ENCODE assay signal across 8 mouse cellular contexts in genomic region chr9:44488416-44488815, GRCm38 (mm10). TPM values are rescaled to one million over a fixed set of nuclear protein-coding genes. Genes with fewer than 3 reads are reported as not detected.
DNase-seq lines count a peak whose midpoint lies in the region; ATAC-seq and TF ChIP-seq lines count a peak whose summit lies in the region.

No protein-coding gene starts in this region.

- H3K9me3 ChIP-seq in forebrain, embryonic 16.5 days (ENCODE audit: control insufficient read depth, low read length): no peaks in the 10 kb centered on the region
- H3K9me3 ChIP-seq in kidney, embryonic 15.5 days (replicated peaks): no peaks in the 10 kb centered on the region
- H3K9me3 ChIP-seq in midbrain, embryonic 15.5 days: no peaks in the 10 kb centered on the region

- TF ChIP-seq POLR2A in testis, adult 2 months (IDR thresholded peaks at IDR 0.05; ENCODE audit: control insufficient read depth, low read depth, low read length): no peak

- peak overlapping the region; percentile 88 for H3K4me2 ChIP-seq in forebrain, embryonic 16.5 days (ENCODE audit: low read length)
- peak overlapping the region; percentile 87 for H3K4me2 ChIP-seq in kidney, embryonic 15.5 days
- peak overlapping the region; percentile 93 for H3K4me2 ChIP-seq in midbrain, embryonic 15.5 days

- no peak for TF ChIP-seq CTCF in testis, adult 2 months (IDR thresholded peaks at IDR 0.05; ENCODE audit: control insufficient read depth, insufficient read depth, insufficient replicate concordance, low read depth, low read length)

- peak; percentile 17; the same call in 1 of the 2 replicates for ATAC-seq in forebrain, embryonic 16.5 days
- no peak for ATAC-seq in kidney, embryonic 15.5 days (replicated peaks; ENCODE audit: low FRiP score)
- no peak for ATAC-seq in midbrain, embryonic 15.5 days (replicated peaks)

- no peak overlapping the region for H3K4me3 ChIP-seq in testis, adult 2 months (ENCODE audit: control insufficient read depth, low read depth, low read length)
- peak overlapping the region; percentile 12 for H3K4me3 ChIP-seq in forebrain, embryonic 16.5 days (replicated peaks; ENCODE audit: low read length)
- peak overlapping the region; percentile 98 for H3K4me3 ChIP-seq in kidney, embryonic 15.5 days (replicated peaks)
- no peak overlapping the region for H3K4me3 ChIP-seq in midbrain, embryonic 15.5 days

- DNase-seq in testis, postnatal 14 days (ENCODE audit: low spot score): no peak
- no peak for DNase-seq in spleen, adult 12 weeks (ENCODE audit: low spot score)
- DNase-seq in urinary bladder, postnatal 4 days (ENCODE audit: low spot score in 2 of 2): no peak
- DNase-seq in thymus, postnatal 14 days: no peak

- 14% methylated on average over 8 of the region's 8 CpGs for WGBS in forebrain, embryonic 16.5 days
- 18% methylated on average over 8 of the region's 8 CpGs for WGBS in kidney, embryonic 15.5 days
- WGBS in midbrain, embryonic 15.5 days: 13% methylated on average over 8 of the region's 8 CpGs

- H3K27ac ChIP-seq in testis, adult 2 months (ENCODE audit: control insufficient read depth, insufficient read depth, low read depth, low read length): peak overlapping the region; percentile 75
- H3K27ac ChIP-seq in forebrain, embryonic 16.5 days (ENCODE audit: low read length): peak overlapping the region; percentile 80
- H3K27ac ChIP-seq in kidney, embryonic 15.5 days: peak overlapping the region; percentile 91
- H3K27ac ChIP-seq in midbrain, embryonic 15.5 days: peak overlapping the region; percentile 76

- H3K27me3 ChIP-seq in testis, adult 2 months (ENCODE audit: control insufficient read depth, insufficient read depth, low read length): no peaks in the 10 kb centered on the region
- H3K27me3 ChIP-seq in forebrain, embryonic 16.5 days (replicated peaks; ENCODE audit: control insufficient read depth, insufficient read depth, low read length): no peaks in the 10 kb centered on the region
- no peaks in the 10 kb centered on the region for H3K27me3 ChIP-seq in kidney, embryonic 15.5 days
- H3K27me3 ChIP-seq in midbrain, embryonic 15.5 days (replicated peaks): no peaks in the 10 kb centered on the region

- peak overlapping the region; percentile 41 for H3K9ac ChIP-seq in forebrain, embryonic 16.5 days (replicated peaks; ENCODE audit: low read depth, low read length)
- no peak overlapping the region for H3K9ac ChIP-seq in kidney, embryonic 15.5 days
- H3K9ac ChIP-seq in midbrain, embryonic 15.5 days: peak overlapping the region; percentile 11; the same call in 1 of the 2 replicates

- H3K4me1 ChIP-seq in testis, adult 2 months (ENCODE audit: control insufficient read depth, insufficient read depth, low read length): peaks cover 39% of the 10 kb centered on the region
- H3K4me1 ChIP-seq in forebrain, embryonic 16.5 days (replicated peaks; ENCODE audit: control insufficient read depth, insufficient read depth, low read length): peaks cover 87% of the 10 kb centered on the region
- H3K4me1 ChIP-seq in kidney, embryonic 15.5 days: peaks cover 98% of the 10 kb centered on the region
- H3K4me1 ChIP-seq in midbrain, embryonic 15.5 days: peaks cover 85% of the 10 kb centered on the region

- no peaks in the 10 kb centered on the region for H3K36me3 ChIP-seq in testis, adult 2 months (ENCODE audit: control insufficient read depth, insufficient read depth, low read length)
- H3K36me3 ChIP-seq in forebrain, embryonic 16.5 days (ENCODE audit: control insufficient read depth, insufficient read depth): no peaks in the 10 kb centered on the region
- no peaks in the 10 kb centered on the region for H3K36me3 ChIP-seq in kidney, embryonic 15.5 days
- no peaks in the 10 kb centered on the region for H3K36me3 ChIP-seq in midbrain, embryonic 15.5 days (replicated peaks)

RNA-seq across cellular contexts. Expression of gene Bcl9l, which starts 5.8 kb away (rescaled TPM):
- polyA plus RNA-seq in testis, adult 2 months (2012; rRNA removed): 8.4 and 9.1 TPM in 2 replicates
- polyA plus RNA-seq in forebrain, embryonic 16.5 days (2015; fragmentation: Nextera tagmentation; extraction: Ambion mirVana): 13.8 and 15.0 TPM in 2 replicates
- polyA plus RNA-seq in kidney, embryonic 15.5 days (2015; fragmentation: Nextera tagmentation; extraction: Ambion mirVana): 11.3 and 11.7 TPM in 2 replicates
- polyA plus RNA-seq in midbrain, embryonic 15.5 days (2015; fragmentation: Nextera tagmentation; extraction: Ambion mirVana): 12.5 and 13.0 TPM in 2 replicates

RNA-seq across cellular contexts. Expression of gene Upk2, which starts 33.6 kb away (rescaled TPM):
- polyA plus RNA-seq in testis, adult 2 months (2012; rRNA removed): 2.2 and 4.3 TPM in 2 replicates
- not detected in 2 replicates for polyA plus RNA-seq in forebrain, embryonic 16.5 days (2015; fragmentation: Nextera tagmentation; extraction: Ambion mirVana)
- 0.60 and 2.5 TPM in 2 replicates for polyA plus RNA-seq in kidney, embryonic 15.5 days (2015; fragmentation: Nextera tagmentation; extraction: Ambion mirVana)
- polyA plus RNA-seq in midbrain, embryonic 15.5 days (2015; fragmentation: Nextera tagmentation; extraction: Ambion mirVana): not detected in 2 replicates

RNA-seq across cellular contexts. Expression of gene Foxr1, which starts 47.5 kb away (rescaled TPM):
- 1.5 and 2.0 TPM in 2 replicates for polyA plus RNA-seq in testis, adult 2 months (2012; rRNA removed)
- polyA plus RNA-seq in forebrain, embryonic 16.5 days (2015; fragmentation: Nextera tagmentation; extraction: Ambion mirVana): not detected in 2 replicates
- not detected in 2 replicates for polyA plus RNA-seq in kidney, embryonic 15.5 days (2015; fragmentation: Nextera tagmentation; extraction: Ambion mirVana)
- not detected in 2 replicates for polyA plus RNA-seq in midbrain, embryonic 15.5 days (2015; fragmentation: Nextera tagmentation; extraction: Ambion mirVana)

Comparison
In these comparisons a context has a peak if more than half of its experiments do, and no peak if none do; other contexts are left out.
1. H3K4me3 ChIP-seq: peak in forebrain, embryonic 16.5 days (single experiment) and kidney, embryonic 15.5 days (single experiment); none in testis, adult 2 months (single experiment) and midbrain, embryonic 15.5 days (single experiment).
2. Peak in every context shown above with its lines, with median percentiles within 50 percentile points of each other: H3K27ac ChIP-seq and H3K4me2 ChIP-seq.